ENCODE assay signal across 15 mouse cellular contexts in the genomic region with DNA sequence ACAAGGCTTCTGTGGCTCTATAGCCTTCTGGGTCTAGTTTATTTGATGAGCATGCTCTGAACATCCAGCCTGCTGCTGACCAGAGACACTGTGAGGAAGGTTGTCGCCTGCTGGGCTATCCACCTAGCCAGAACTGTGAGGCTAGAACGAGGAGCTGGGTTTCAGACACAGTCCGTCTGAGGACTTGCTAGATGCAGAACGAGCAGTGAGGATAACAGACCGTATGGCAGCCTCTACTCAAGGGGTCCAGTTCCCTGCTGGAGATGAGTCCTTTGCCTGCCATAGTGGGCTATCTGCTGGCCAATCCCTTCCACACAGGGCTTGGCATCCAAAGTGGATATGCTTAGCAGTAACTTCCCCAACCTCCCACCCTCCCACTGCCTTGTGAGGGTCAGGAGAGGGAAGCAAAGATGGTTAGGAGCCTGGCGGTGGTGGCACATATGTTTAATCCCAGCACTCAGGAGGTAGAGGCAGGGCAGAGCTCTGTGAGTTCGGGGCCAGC. TPM values are rescaled to one million over a fixed set of nuclear protein-coding genes. Genes with fewer than 3 reads are reported as not detected.
DNase-seq lines count a peak whose midpoint lies in the region; ATAC-seq and TF ChIP-seq lines count a peak whose summit lies in the region.
"Had no signal": no experiment of that assay in that cellular context is flagged by ENCODE, and none has a peak within 500 bp of the region (broad histone marks: within the 10 kb centered on the region; RNA-seq: fewer than 3 reads in every experiment).

No protein-coding gene starts in this region.

- no peak overlapping the region for H3K9ac ChIP-seq in hindbrain, embryonic 12.5 days
- H3K9ac ChIP-seq in midbrain, embryonic 11.5 days (ENCODE audit: low read length), result no peak overlapping the region
- no peak overlapping the region for H3K9ac ChIP-seq in liver, embryonic 12.5 days
- H3K9ac ChIP-seq in stomach, postnatal 0 days (ENCODE audit: low read length), result no peak overlapping the region
- H3K9ac ChIP-seq: midbrain, embryonic 12.5 days; neural tube, embryonic 12.5 days had no signal

- no peak for DNase-seq in hindbrain, embryonic 10.5 days (ENCODE audit: low spot score)
- DNase-seq in midbrain, embryonic 10.5 days (ENCODE audit: low spot score), result no peak
- no peak for DNase-seq in midbrain, embryonic 11.5 days (ENCODE audit: low spot score, missing footprints)
- DNase-seq in stomach, postnatal 0 days (ENCODE audit: low spot score), result no peak
- DNase-seq in frontal cortex, postnatal 25 days (ENCODE audit: low spot score in 2 of 2), result no peak
- DNase-seq: adrenal gland, postnatal 36 days; cerebellum, adult 8-10 months; embryo, embryonic 11 days; kidney, adult 11 months; left cerebral cortex, postnatal 4 days; right cerebral cortex, adult 18-20 months had no signal

- 84% methylated on average over 7 of the region's 7 CpGs for WGBS in hindbrain, embryonic 10.5 days
- WGBS in hindbrain, embryonic 12.5 days, result 80% methylated on average over 7 of the region's 7 CpGs
- WGBS in midbrain, embryonic 10.5 days, result 84% methylated on average over 7 of the region's 7 CpGs
- 78% methylated on average over 7 of the region's 7 CpGs for WGBS in midbrain, embryonic 11.5 days
- WGBS in liver, embryonic 12.5 days (ENCODE audit: insufficient replicate concordance), result 54% methylated on average over 7 of the region's 7 CpGs
- WGBS in stomach, postnatal 0 days, result 80% methylated on average over 7 of the region's 7 CpGs

- H3K36me3 ChIP-seq in hindbrain, embryonic 10.5 days, result no peaks in the 10 kb centered on the region
- H3K36me3 ChIP-seq in hindbrain, embryonic 12.5 days, result no peaks in the 10 kb centered on the region
- no peaks in the 10 kb centered on the region for H3K36me3 ChIP-seq in midbrain, embryonic 10.5 days
- H3K36me3 ChIP-seq in midbrain, embryonic 11.5 days (ENCODE audit: control insufficient read depth, insufficient read depth, low read length), result no peaks in the 10 kb centered on the region
- H3K36me3 ChIP-seq in liver, embryonic 12.5 days, result no peaks in the 10 kb centered on the region
- H3K36me3 ChIP-seq in stomach, postnatal 0 days (ENCODE audit: control insufficient read depth, insufficient read depth, low read length), result no peaks in the 10 kb centered on the region
- H3K36me3 ChIP-seq: midbrain, embryonic 12.5 days; neural tube, embryonic 12.5 days had no signal

- ATAC-seq in hindbrain, embryonic 12.5 days (ENCODE audit: low FRiP score), result no peak
- no peak for ATAC-seq in midbrain, embryonic 11.5 days (ENCODE audit: low FRiP score)
- ATAC-seq in liver, embryonic 12.5 days, result no peak
- ATAC-seq in stomach, postnatal 0 days (ENCODE audit: low FRiP score, low TSS enrichment), result no peak

- 0 out of 2 replicates have a peak, but pooled peaks cover 3% of the 10 kb centered on the region for H3K27me3 ChIP-seq in hindbrain, embryonic 10.5 days (ENCODE audit: insufficient read depth, poor library complexity, severe bottlenecking)
- no peaks in the 10 kb centered on the region for H3K27me3 ChIP-seq in hindbrain, embryonic 12.5 days
- no peaks in the 10 kb centered on the region for H3K27me3 ChIP-seq in midbrain, embryonic 10.5 days (ENCODE audit: low read depth, poor library complexity, severe bottlenecking)
- H3K27me3 ChIP-seq in midbrain, embryonic 11.5 days (ENCODE audit: control insufficient read depth, insufficient read depth, low read length), result no peaks in the 10 kb centered on the region
- peaks cover 6% of the 10 kb centered on the region; the same call in 1 of the 2 replicates for H3K27me3 ChIP-seq in liver, embryonic 12.5 days (replicated peaks)
- H3K27me3 ChIP-seq in stomach, postnatal 0 days (ENCODE audit: control insufficient read depth, insufficient read depth, low read length), result no peaks in the 10 kb centered on the region
- H3K27me3 ChIP-seq: neural tube, embryonic 12.5 days had no signal

- H3K4me1 ChIP-seq in hindbrain, embryonic 10.5 days (replicated peaks), result peaks cover 40% of the 10 kb centered on the region
- peaks cover 6% of the 10 kb centered on the region; the same call in 1 of the 2 replicates for H3K4me1 ChIP-seq in hindbrain, embryonic 12.5 days
- peaks cover 29% of the 10 kb centered on the region for H3K4me1 ChIP-seq in midbrain, embryonic 10.5 days
- H3K4me1 ChIP-seq in midbrain, embryonic 11.5 days (ENCODE audit: control insufficient read depth, insufficient read depth, low read length), result no peaks in the 10 kb centered on the region
- H3K4me1 ChIP-seq in liver, embryonic 12.5 days, result peaks cover 42% of the 10 kb centered on the region
- no peaks in the 10 kb centered on the region for H3K4me1 ChIP-seq in stomach, postnatal 0 days (replicated peaks; ENCODE audit: control insufficient read depth, insufficient read depth)

- TF ChIP-seq CTCF in stomach, postnatal 0 days (IDR thresholded peaks at IDR 0.05; ENCODE audit: low read depth), result no peak

- H3K4me3 ChIP-seq in hindbrain, embryonic 10.5 days, result no peak overlapping the region
- no peak overlapping the region for H3K4me3 ChIP-seq in hindbrain, embryonic 12.5 days
- no peak overlapping the region for H3K4me3 ChIP-seq in midbrain, embryonic 10.5 days
- H3K4me3 ChIP-seq in midbrain, embryonic 11.5 days (ENCODE audit: low read depth, low read length), result no peak overlapping the region
- H3K4me3 ChIP-seq in liver, embryonic 12.5 days, result no peak overlapping the region
- H3K4me3 ChIP-seq in stomach, postnatal 0 days (ENCODE audit: low read depth, low read length), result no peak overlapping the region
- H3K4me3 ChIP-seq: midbrain, embryonic 12.5 days; neural tube, embryonic 12.5 days had no signal

- peak overlapping the region; percentile 37 for H3K27ac ChIP-seq in hindbrain, embryonic 10.5 days
- no peak overlapping the region for H3K27ac ChIP-seq in hindbrain, embryonic 12.5 days
- 0 out of 2 replicates have a peak overlapping the region, but pooled peaks have one; percentile 2 for H3K27ac ChIP-seq in midbrain, embryonic 10.5 days (replicated peaks)
- H3K27ac ChIP-seq in midbrain, embryonic 11.5 days (ENCODE audit: low read depth, low read length), result no peak overlapping the region
- peak overlapping the region; percentile 66; the same call in 1 of the 2 replicates for H3K27ac ChIP-seq in liver, embryonic 12.5 days
- peak overlapping the region; percentile 45; the same call in 1 of the 2 replicates for H3K27ac ChIP-seq in stomach, postnatal 0 days (replicated peaks)
- H3K27ac ChIP-seq: midbrain, embryonic 12.5 days; neural tube, embryonic 12.5 days had no signal

- no peaks in the 10 kb centered on the region for H3K9me3 ChIP-seq in hindbrain, embryonic 10.5 days
- no peaks in the 10 kb centered on the region for H3K9me3 ChIP-seq in hindbrain, embryonic 12.5 days (replicated peaks)
- no peaks in the 10 kb centered on the region for H3K9me3 ChIP-seq in midbrain, embryonic 10.5 days (replicated peaks)
- no peaks in the 10 kb centered on the region for H3K9me3 ChIP-seq in midbrain, embryonic 11.5 days (ENCODE audit: control insufficient read depth, low read length)
- no peaks in the 10 kb centered on the region for H3K9me3 ChIP-seq in liver, embryonic 12.5 days (replicated peaks)
- no peaks in the 10 kb centered on the region for H3K9me3 ChIP-seq in stomach, postnatal 0 days (ENCODE audit: control insufficient read depth, low read length)
- H3K9me3 ChIP-seq: midbrain, embryonic 12.5 days; neural tube, embryonic 12.5 days had no signal

- no peak overlapping the region for H3K4me2 ChIP-seq in hindbrain, embryonic 12.5 days (replicated peaks)
- H3K4me2 ChIP-seq in midbrain, embryonic 11.5 days, result no peak overlapping the region
- H3K4me2 ChIP-seq in liver, embryonic 12.5 days, result peak overlapping the region; percentile 19; the same call in 1 of the 2 replicates
- H3K4me2 ChIP-seq in stomach, postnatal 0 days (replicated peaks; ENCODE audit: low read depth), result no peak overlapping the region
- H3K4me2 ChIP-seq: midbrain, embryonic 12.5 days; neural tube, embryonic 12.5 days had no signal

- no peak for TF ChIP-seq EP300 in stomach, postnatal 0 days (optimal IDR thresholded peaks at IDR 0.05)

RNA-seq across cellular contexts. Expression of a gene that starts 10.9 kb away (rescaled TPM):
- 13.4 and 13.5 TPM in 2 replicates for polyA plus RNA-seq in hindbrain, embryonic 10.5 days (2016; fragmentation: Nextera tagmentation; extraction: Ambion mirVana)
- polyA plus RNA-seq in hindbrain, embryonic 12.5 days (2016; fragmentation: Nextera tagmentation; extraction: Ambion mirVana), result 13.8 and 14.1 TPM in 2 replicates
- 10.8 and 12.5 TPM in 2 replicates for polyA plus RNA-seq in midbrain, embryonic 10.5 days (2016; fragmentation: Nextera tagmentation; extraction: Ambion mirVana)
- 6.7 and 8.1 TPM in 2 replicates for polyA plus RNA-seq in midbrain, embryonic 11.5 days (2014; fragmentation: Nextera tagmentation; extraction: Ambion mirVana)
- 8.8 and 9.2 TPM in 2 replicates for polyA plus RNA-seq in liver, embryonic 12.5 days (2016; fragmentation: Nextera tagmentation; extraction: Ambion mirVana)
- 8.7 TPM in 2 replicates for polyA plus RNA-seq in stomach, postnatal 0 days (2015; fragmentation: Nextera tagmentation; extraction: Ambion mirVana)

RNA-seq across cellular contexts. Expression of a gene that starts 17.4 kb away (rescaled TPM):
- 12.8 and 15.9 TPM in 2 replicates for polyA plus RNA-seq in hindbrain, embryonic 10.5 days (2016; fragmentation: Nextera tagmentation; extraction: Ambion mirVana)
- polyA plus RNA-seq in hindbrain, embryonic 12.5 days (2016; fragmentation: Nextera tagmentation; extraction: Ambion mirVana), result 26.0 and 28.1 TPM in 2 replicates
- polyA plus RNA-seq in midbrain, embryonic 10.5 days (2016; fragmentation: Nextera tagmentation; extraction: Ambion mirVana), result 13.3 and 16.8 TPM in 2 replicates
- 17.3 and 19.9 TPM in 2 replicates for polyA plus RNA-seq in midbrain, embryonic 11.5 days (2014; fragmentation: Nextera tagmentation; extraction: Ambion mirVana)
- polyA plus RNA-seq in liver, embryonic 12.5 days (2016; fragmentation: Nextera tagmentation; extraction: Ambion mirVana), result 5.7 and 5.9 TPM in 2 replicates
- 4.6 and 5.2 TPM in 2 replicates for polyA plus RNA-seq in stomach, postnatal 0 days (2015; fragmentation: Nextera tagmentation; extraction: Ambion mirVana)

Comparison
In these comparisons a context has a peak if more than half of its experiments do, and no peak if none do; other contexts are left out.
1. H3K27ac ChIP-seq: peak in hindbrain, embryonic 10.5 days (single experiment), midbrain, embryonic 10.5 days (single experiment), liver, embryonic 12.5 days (single experiment) and stomach, postnatal 0 days (single experiment); none in hindbrain, embryonic 12.5 days (single experiment) and midbrain, embryonic 11.5 days (single experiment).